Mouse (Mus musculus) liver, embryonic 11.5 days (tissue): ENCODE results near the gene Cnnm4. TPM values are rescaled to one million over a fixed set of nuclear protein-coding genes. Genes with fewer than 3 reads are reported as not detected.

Experiments used
- ATAC-seq: fragments of 200-750 bp; cut with Nextera tagmentation; replicated peaks from 2 replicates; pipeline ENCODE4 v1.8.0; 2017; ENCODE audit warnings: moderate number of reproducible peaks, mild to moderate bottlenecking, moderate TSS enrichment, moderate library complexity; ENCODE audit not compliant: low FRiP score
- DNase-seq: peaks from one replicate; pipeline ENCODE4 v3.0.0-alpha.2; 2017; ENCODE audit warnings: low spot score
- H3K27ac ChIP-seq: fragments of 300-500 bp; sonication (generic); 2 replicates; pipeline ENCODE4 v1.5.1; 2014; ENCODE audit warnings: mild to moderate bottlenecking, low read depth, low read length, control low read depth
- H3K27me3 ChIP-seq: fragments of 300-500 bp; sonication (generic); replicated peaks from 2 replicates; pipeline ENCODE4 v1.6.1; 2014; ENCODE audit warnings: low read length, mixed read lengths; ENCODE audit not compliant: control insufficient read depth, insufficient read depth
- H3K36me3 ChIP-seq: fragments of 300-500 bp; sonication (generic); 2 replicates; pipeline ENCODE4 v1.6.1; 2014; ENCODE audit warnings: mild to moderate bottlenecking, low read length, moderate library complexity, mixed read lengths; ENCODE audit not compliant: control insufficient read depth, insufficient read depth
- H3K4me1 ChIP-seq: fragments of 300-500 bp; sonication (generic); replicated peaks from 2 replicates; pipeline ENCODE4 v1.6.1; 2014; ENCODE audit warnings: low read length, mixed read lengths; ENCODE audit not compliant: control insufficient read depth, insufficient read depth
- H3K4me2 ChIP-seq: fragments of 300-500 bp; sonication (generic); 2 replicates; pipeline ENCODE4 v1.6.1; 2014; ENCODE audit warnings: mild to moderate bottlenecking, control low read depth, moderate library complexity
- H3K4me3 ChIP-seq: fragments of 300-500 bp; sonication (generic); 2 replicates; pipeline ENCODE4 v1.5.1; 2014; ENCODE audit warnings: low read depth, low read length, control low read depth
- H3K9ac ChIP-seq: fragments of 300-500 bp; sonication (generic); 2 replicates; pipeline ENCODE4 v1.6.1; 2014; ENCODE audit warnings: low read depth, low read length, control low read depth
- H3K9me3 ChIP-seq: fragments of 300-500 bp; sonication (generic); 2 replicates; pipeline ENCODE4 v1.6.1; 2016; ENCODE audit warnings: low read length, inconsistent platforms, mixed read lengths; ENCODE audit not compliant: control insufficient read depth
- WGBS: fragments of 180-500 bp; shearing (Covaris S2); extraction: QIAGEN DNeasy Blood & Tissue Kit; methylation state at CpG from one replicate; pipeline ENCODE4 v1.1.7; 2014; 5-methylcytosine and 5-hydroxymethylcytosine counted together
- polyA plus RNA-seq: library from polyadenylated mRNA; unstranded; fragments of >200 nt; fragmentation: Nextera tagmentation; extraction: Ambion mirVana; gene quantifications from 2 replicates; pipeline ENCODE4 v1.2.1, GENCODE M21; 2014

Gene Cnnm4
- polyA plus RNA-seq, 1 experiment from 2014 or later = 5.9 TPM

DNA sequence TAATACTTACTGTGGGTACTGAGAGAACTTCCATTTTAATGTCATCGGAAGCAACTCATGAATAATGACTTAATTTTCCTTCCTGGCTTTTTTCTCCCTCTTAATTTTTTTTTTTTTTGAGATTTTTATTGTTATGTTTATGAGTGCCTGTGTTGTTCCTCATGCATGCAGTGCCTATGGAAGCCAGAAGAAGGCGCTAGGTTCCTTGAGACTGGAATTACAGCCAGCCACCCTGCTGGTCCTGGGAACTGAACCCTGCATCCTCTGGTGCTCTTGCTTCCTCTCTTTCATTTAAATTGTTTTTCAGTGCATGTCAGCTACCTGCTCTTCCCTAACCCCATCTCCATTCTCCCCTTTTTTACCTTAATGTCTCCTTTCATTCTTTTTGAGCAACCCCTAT, 42.3 kb downstream of the Cnnm4 start:
- peaks cover 7% of the 10 kb centered on the region for H3K36me3 ChIP-seq
- no peak overlapping the region for H3K9ac ChIP-seq
- H3K27me3 ChIP-seq = no peaks in the 10 kb centered on the region
- WGBS = 46% methylated on average over 2 of the region's 2 CpGs
- H3K27ac ChIP-seq = no peak overlapping the region
- DNase-seq = no peak
- peak overlapping the region; percentile 99 for H3K4me2 ChIP-seq
- ATAC-seq = no peak
- H3K9me3 ChIP-seq = no peaks in the 10 kb centered on the region
- H3K4me1 ChIP-seq = peaks cover 12% of the 10 kb centered on the region
- peak overlapping the region; percentile 88 for H3K4me3 ChIP-seq

DNA sequence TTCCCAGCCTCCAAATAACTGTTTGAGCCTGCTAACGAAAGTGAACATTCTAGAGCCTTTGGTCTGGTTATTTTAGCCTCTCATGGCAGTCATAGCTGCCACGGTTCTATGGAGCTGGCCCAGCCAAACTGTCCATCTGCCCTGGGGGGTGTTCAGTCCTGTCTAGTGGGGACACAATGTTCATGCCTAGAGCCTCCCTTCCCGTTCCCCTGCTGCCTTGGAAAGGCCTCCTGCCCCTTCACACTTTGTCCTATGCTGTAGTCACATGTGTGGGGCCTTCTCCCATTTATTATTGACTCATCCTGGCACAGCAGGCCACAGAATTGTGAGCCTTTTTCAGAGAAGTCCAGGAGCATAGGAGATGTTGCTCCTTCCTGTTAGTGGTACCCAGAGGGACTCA, 46.8 kb downstream of the Cnnm4 start:
- H3K4me3 ChIP-seq = no peak overlapping the region
- no peak overlapping the region for H3K27ac ChIP-seq
- no peak overlapping the region for H3K9ac ChIP-seq
- peaks cover 32% of the 10 kb centered on the region for H3K36me3 ChIP-seq
- no peak for DNase-seq
- H3K27me3 ChIP-seq = no peaks in the 10 kb centered on the region
- H3K4me2 ChIP-seq = no peak overlapping the region
- ATAC-seq = no peak
- 69% methylated on average over 3 of the region's 3 CpGs for WGBS
- H3K4me1 ChIP-seq = peaks cover 9% of the 10 kb centered on the region
- no peaks in the 10 kb centered on the region for H3K9me3 ChIP-seq

DNA sequence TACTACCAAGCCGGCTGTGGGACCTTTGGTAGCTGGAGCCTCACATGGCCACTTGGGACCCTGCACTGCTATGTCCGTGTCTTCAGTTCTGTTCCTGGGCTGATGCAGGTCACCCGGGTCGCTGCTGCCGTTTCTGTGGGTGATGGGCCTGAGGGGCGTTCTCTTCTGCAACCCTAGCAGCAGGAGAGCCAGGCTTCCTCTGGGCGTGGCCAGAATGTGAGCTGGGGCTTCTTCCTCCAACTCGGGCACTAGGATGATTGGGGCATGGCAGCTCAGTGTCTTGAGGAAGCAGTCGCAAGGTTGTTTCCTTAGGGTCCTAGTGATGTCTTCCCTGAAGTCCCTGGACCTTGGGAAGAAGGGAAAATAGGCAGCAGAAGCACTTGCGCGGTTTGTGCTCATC, 48.2 kb downstream of the Cnnm4 start:
- H3K27ac ChIP-seq = no peak overlapping the region
- H3K27me3 ChIP-seq = no peaks in the 10 kb centered on the region
- H3K4me1 ChIP-seq = peaks cover under 1% of the 10 kb centered on the region; the same call in 1 of the 2 replicates
- no peak overlapping the region for H3K4me2 ChIP-seq
- ATAC-seq (no peak), DNase-seq (no peak)
- no peak overlapping the region for H3K9ac ChIP-seq
- no peak overlapping the region for H3K4me3 ChIP-seq
- 70% methylated on average over 11 of the region's 11 CpGs for WGBS
- H3K9me3 ChIP-seq = no peaks in the 10 kb centered on the region
- peaks cover 39% of the 10 kb centered on the region for H3K36me3 ChIP-seq

DNA sequence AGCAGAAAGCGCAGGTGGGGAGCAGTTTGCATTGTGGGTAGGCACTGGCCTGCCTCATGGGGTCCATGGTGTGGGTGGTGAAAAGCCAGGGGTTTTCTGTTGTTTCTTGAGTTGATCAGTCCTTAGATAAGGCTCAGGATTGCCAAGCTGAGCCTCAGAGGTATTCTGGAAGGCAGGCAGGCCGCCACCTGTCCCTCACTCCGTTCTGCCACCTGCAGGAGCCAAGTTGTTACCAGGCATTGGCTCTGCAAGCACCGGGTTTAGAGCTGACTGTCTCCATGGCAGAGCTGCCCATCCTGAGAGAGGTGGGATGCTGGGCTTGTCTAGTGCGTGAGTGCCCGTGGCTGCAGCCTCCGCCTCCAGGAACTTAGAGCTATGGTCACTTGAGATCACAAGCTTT, 50.8 kb downstream of the Cnnm4 start:
- Histone ChIP-seq H3K27ac (no peak overlapping the region), H3K4me3 (no peak overlapping the region), H3K9me3 (no peaks in the 10 kb centered on the region), H3K4me1 (no peaks in the 10 kb centered on the region), H3K4me2 (no peak overlapping the region), H3K27me3 (no peaks in the 10 kb centered on the region), H3K36me3 (peaks cover 43% of the 10 kb centered on the region), H3K9ac (no peak overlapping the region)
- 87% methylated on average over 7 of the region's 7 CpGs for WGBS
- DNase-seq (no peak), ATAC-seq (no peak)

DNA sequence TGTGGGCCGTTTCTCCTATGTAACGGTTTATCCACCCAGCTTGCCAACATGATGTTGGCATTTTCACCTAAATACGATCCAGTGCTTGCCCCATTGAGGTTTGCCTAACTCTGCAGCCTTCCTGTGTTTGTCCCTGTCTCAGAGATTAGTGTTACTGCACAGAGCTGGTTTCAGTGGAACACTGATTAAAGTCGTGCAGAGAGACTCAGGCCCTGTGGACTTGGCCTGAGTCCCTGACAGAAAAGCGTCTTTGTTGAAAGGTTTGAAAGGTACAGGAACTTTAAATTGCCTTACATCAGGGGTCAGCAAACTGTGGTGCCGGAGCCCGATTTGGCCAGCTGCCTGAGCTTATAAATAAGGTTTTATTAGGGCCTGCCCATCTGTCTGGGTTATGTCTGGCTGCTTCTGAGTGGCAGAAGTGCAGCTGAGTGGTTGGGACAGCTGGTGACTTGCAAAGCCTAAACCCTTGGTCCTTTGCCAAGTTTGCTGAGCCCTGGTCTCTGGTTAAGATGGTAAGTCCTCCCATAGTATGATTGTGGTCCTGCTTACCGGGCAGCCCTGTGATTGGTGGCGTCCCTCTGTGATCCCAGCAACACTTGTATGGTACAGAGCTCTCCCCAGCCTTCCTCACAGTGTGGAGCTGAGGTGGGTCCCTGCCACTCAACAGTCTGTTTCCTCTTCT, 52.1 kb downstream of the Cnnm4 start:
- H3K9me3 ChIP-seq = no peaks in the 10 kb centered on the region
- no peak overlapping the region for H3K27ac ChIP-seq
- WGBS = 85% methylated on average over 9 of the region's 9 CpGs
- no peak overlapping the region for H3K9ac ChIP-seq
- ATAC-seq = no peak
- H3K4me2 ChIP-seq = no peak overlapping the region
- H3K4me1 ChIP-seq = no peaks in the 10 kb centered on the region
- DNase-seq = no peak
- H3K4me3 ChIP-seq = no peak overlapping the region
- peaks cover 46% of the 10 kb centered on the region for H3K36me3 ChIP-seq
- H3K27me3 ChIP-seq = no peaks in the 10 kb centered on the region

DNA sequence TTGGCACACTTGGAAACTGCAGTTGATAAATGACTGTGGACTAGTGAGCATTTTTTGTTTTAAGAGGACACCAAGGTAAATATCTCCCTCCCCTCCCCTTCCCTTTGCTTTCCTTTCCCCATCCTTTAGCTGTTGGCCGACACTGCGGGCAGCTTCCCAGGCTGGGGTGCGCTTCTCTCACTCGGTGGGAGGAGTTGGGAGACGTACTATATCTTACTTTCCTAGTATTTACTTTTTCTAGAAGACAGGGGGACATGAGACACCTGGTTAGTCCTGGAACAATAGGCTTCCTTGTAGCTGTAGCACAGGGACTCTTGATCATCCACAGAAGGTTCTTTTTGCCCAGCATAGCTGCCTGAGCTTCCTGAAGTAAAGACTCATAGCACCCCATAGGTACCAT, 52.6 kb downstream of the Cnnm4 start:
- no peak overlapping the region for H3K4me2 ChIP-seq
- no peaks in the 10 kb centered on the region for H3K27me3 ChIP-seq
- no peak overlapping the region for H3K27ac ChIP-seq
- H3K9ac ChIP-seq = no peak overlapping the region
- H3K36me3 ChIP-seq = peaks cover 44% of the 10 kb centered on the region
- WGBS = 92% methylated on average over 5 of the region's 5 CpGs
- no peaks in the 10 kb centered on the region for H3K9me3 ChIP-seq
- H3K4me3 ChIP-seq = no peak overlapping the region
- DNase-seq = no peak
- no peaks in the 10 kb centered on the region for H3K4me1 ChIP-seq
- ATAC-seq = no peak

DNA sequence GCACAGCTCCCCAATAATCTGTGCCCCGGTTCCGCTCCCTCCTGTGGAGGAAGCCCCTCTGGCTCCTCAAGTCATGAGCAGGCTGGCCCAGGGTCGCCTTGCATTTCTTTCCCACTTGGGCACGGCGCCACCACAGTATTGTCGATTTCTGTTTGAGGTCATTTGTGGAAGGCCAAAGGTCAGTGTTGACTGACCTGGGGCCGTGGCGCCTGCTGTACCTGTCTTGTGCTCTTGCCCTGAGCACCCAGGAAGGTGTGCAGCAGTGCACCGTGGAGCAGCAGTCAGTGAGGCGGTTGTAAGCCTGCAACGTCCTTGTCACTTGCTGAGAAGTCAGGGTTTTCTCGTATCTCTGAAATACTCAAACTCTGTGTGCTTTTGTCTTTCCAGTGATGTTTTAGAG, 54.4 kb downstream of the Cnnm4 start:
- Histone ChIP-seq H3K4me3 (no peak overlapping the region), H3K27me3 (no peaks in the 10 kb centered on the region), H3K4me2 (no peak overlapping the region), H3K9me3 (no peaks in the 10 kb centered on the region), H3K4me1 (no peaks in the 10 kb centered on the region), H3K9ac (no peak overlapping the region), H3K36me3 (peaks cover 37% of the 10 kb centered on the region), H3K27ac (no peak overlapping the region)
- DNase-seq (no peak), ATAC-seq (no peak)
- 84% methylated on average over 12 of the region's 12 CpGs for WGBS

DNA sequence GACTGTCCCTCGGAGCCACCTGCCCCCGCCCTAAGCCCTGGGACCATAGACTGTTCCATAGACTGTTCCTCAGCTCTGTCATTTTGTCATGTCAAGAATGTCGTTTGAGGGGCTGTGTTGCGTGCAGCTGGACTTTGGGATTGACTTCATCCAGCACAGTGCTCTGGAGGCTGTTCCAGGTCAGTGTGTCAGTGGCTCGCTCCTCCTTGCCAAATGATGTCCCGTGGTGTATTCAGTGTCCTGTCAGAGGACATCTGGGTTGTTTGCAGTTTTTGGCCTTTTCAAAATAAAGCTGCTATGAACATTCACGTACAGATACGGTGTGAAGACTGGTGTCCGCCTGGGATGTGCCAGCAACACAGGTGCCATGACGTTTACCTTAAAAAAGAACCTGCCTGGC, 55.5 kb downstream of the Cnnm4 start:
- Histone ChIP-seq H3K9me3 (no peaks in the 10 kb centered on the region), H3K4me2 (no peak overlapping the region), H3K27ac (no peak overlapping the region), H3K4me3 (no peak overlapping the region), H3K9ac (no peak overlapping the region), H3K36me3 (peaks cover 28% of the 10 kb centered on the region), H3K27me3 (no peaks in the 10 kb centered on the region), H3K4me1 (no peaks in the 10 kb centered on the region)
- WGBS = 91% methylated on average over 10 of the region's 10 CpGs
- ATAC-seq = no peak
- no peak for DNase-seq

DNA sequence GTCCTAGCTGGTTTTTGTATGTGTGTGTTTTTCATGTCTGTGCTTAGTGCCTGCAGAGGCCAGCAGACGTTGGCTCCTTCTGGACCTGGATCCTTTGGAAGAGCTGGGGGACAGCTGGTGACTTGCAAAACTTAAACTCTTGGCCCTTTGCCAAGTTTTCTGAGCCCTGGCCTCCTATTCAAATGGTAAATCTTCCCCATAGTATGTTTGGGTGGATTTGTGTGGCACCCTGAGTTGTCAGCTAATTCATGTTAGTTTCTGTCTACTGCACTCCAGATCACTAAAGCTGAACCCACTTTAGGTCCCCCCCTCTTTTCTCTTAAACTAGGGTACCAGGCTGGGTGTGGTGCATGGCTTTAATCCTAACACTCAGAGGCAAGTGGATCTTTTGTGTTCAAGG, 56.9 kb downstream of the Cnnm4 start:
- Histone ChIP-seq H3K9me3 (no peaks in the 10 kb centered on the region), H3K36me3 (peaks cover 21% of the 10 kb centered on the region), H3K4me2 (no peak overlapping the region), H3K27me3 (no peaks in the 10 kb centered on the region), H3K4me1 (no peaks in the 10 kb centered on the region), H3K4me3 (no peak overlapping the region), H3K27ac (no peak overlapping the region), H3K9ac (no peak overlapping the region)
- DNase-seq = no peak
- no peak for ATAC-seq
- 67% methylated on average over 1 of the region's 1 CpGs for WGBS
